Mouse (Mus musculus): ENCODE measurements around the gene Gja8.

Gja8 gene

DNA sequence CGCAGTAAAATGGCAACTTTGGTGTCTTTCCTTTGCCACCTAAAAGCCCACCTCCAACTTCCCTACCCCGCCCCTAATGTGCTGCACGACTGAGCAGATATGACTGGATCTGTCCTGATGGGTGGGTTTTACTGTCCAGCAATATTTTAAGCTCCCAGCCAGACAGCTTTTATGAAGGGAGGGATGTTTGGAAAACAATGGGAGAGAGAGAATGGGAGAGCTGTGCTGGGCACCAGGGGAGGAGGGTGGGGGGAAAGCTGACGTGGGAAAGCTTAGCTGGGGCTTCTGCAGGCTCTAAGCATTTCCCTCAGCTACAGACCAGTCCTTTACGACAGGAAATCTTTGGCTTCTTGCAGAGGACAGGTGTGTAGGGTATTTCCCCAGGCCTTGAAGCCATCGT is at the start of gene Gja8:
Gene Gja8 (minus strand): TSS at position 101 of the 400 bp plus-strand sequence.
- DNase-seq (ENCODE audit: low read depth, low spot score), result no peak

GRCm38 (mm10) chr3:96974467-96974866 is 48.6 kb upstream of the Gja8 start:
- no peak for DNase-seq (ENCODE audit: low read depth, low spot score)

DNA sequence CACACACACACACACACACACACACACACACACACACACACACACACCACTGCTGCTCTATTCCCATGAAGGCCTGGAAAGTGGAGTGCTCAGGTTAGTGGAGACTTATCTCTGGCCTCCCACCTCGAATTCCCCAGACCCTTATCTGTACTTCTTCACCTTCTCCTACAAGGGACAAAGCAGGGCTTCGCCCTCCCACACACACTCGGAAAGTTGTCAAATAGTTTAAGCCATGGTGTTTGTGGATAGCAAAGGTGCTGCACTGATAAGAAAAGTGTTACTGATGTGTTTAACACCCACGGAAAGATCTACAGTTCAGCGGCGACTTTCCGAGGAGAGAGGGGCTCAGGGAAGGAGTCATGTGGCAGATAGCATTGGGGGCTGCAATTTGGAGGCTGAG is 45.2 kb upstream of the Gja8 start:
- no peak for DNase-seq (ENCODE audit: low read depth, low spot score)

GRCm38 (mm10) chr3:96963088-96964034 is 37.5 kb upstream of the Gja8 start:
- no peak for DNase-seq (ENCODE audit: low read depth, low spot score)

DNA sequence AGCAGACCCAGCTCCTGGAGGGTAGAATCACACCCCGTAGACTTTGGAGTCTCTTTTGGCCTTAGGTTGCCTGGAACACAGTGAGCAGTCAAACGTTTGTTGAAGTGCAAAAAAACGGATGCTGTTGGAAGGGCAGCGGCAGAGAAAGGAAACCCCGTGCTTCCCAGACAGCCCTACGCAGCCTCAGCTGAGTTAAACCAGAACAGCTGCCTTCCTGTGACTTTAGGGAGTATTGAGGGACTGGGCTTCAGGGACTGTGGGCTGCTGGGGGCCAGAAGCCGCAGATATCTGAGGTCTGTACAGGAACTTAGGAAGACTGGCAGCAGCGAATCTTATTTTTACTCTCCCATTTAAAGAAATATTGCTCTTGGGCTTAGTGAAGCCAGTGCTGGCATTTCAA is 34.8 kb upstream of the Gja8 start:
- no peak for DNase-seq (ENCODE audit: low read depth, low spot score)

DNA sequence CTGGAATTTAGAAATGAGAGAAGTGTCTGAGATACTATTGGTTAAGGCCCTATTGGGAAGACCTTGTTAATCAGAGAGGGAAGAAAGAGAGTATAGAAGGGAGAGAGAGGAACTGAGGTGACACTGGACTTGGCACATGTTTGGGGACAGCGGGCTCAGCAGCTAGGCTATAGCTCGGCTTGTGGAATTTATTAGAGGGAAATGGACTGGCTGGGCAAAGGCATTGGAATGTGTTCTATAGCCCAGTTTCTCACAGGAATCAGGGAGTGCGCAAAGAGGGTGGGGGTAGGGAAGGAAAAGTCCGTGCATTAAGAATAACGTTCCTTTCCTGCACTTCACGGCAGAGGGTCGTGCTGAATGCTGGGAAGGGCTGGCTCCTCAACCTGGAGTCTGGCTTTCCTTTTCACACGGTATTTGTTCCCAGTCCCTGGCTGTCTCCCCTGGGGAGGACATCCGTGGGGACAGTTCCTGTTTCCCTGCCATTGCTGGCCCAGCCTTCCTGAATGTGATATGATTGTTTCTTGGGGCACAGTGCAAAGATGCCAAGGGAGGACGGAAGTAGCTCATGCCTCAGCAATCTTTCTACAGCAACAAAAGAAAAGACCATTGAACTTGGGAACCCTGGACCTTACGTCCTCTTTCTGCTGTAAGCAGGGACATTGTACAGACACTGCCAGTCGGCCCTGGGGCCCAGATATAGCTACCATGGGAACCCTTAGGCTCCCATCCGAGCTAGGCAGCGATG is 27.8 kb upstream of the Gja8 start:
- DNase-seq (ENCODE audit: low read depth, low spot score), result no peak

- no peak for DNase-seq (ENCODE audit: low read depth, low spot score)
These were observed 16.9 kb upstream of the Gja8 start for GRCm38 (mm10) chr3:96942706-96943105.

DNA sequence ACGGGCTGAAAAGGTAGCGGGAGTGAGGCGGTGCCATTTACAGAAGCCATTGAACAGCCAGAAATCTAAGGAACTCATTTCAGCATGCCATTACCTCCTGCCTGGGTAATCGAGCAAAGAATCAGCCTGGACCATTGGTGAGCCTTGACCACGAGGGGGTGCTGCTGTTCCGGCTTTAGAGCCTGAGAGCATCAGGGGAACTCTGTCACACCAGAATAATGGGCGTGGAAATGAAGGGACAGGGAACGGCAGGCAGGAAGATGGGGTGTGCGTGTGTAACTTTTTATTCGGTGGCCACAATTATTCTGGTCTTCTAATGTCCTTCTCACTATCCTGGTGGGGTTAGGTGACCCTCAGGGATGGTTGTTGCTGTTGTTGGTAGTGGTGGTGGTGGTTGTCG is 12.9 kb upstream of the Gja8 start:
- DNase-seq (ENCODE audit: low read depth, low spot score), result peak; percentile 72

DNA sequence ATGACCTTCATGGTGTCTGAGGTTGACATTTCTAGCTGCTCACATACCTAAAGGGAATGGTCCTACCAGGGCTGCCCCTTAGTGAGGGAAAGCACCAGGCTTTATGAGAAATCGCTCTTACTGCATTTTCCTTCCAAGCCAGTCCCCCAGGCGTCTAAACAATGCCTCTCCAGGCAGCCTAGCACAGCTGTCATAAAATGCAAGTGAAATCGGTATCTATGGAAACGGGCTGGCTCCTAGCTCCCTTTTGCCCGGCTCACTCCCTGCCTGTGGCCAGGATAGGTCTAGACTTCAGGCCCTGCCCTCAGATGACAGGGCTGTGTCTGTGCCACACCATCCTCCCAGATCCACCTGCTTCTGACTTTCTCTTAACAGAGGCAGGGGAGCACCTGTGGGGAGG is 11.8 kb upstream of the Gja8 start:
- DNase-seq (ENCODE audit: low read depth, low spot score), result no peak

GRCm38 (mm10) chr3:96936241-96936640 is 10.4 kb upstream of the Gja8 start:
- peak; percentile 74 for DNase-seq (ENCODE audit: low read depth, low spot score)

GRCm38 (mm10) chr3:96931261-96931681 is 5.5 kb upstream of the Gja8 start:
- no peak for DNase-seq (ENCODE audit: low read depth, low spot score)

GRCm38 (mm10) chr3:96924631-96925030 is 1.2 kb downstream of the Gja8 start:
- DNase-seq (ENCODE audit: low read depth, low spot score), result no peak

- no peak for DNase-seq (ENCODE audit: low read depth, low spot score)
These were observed 4.8 kb downstream of the Gja8 start for GRCm38 (mm10) chr3:96920991-96921390.

DNA sequence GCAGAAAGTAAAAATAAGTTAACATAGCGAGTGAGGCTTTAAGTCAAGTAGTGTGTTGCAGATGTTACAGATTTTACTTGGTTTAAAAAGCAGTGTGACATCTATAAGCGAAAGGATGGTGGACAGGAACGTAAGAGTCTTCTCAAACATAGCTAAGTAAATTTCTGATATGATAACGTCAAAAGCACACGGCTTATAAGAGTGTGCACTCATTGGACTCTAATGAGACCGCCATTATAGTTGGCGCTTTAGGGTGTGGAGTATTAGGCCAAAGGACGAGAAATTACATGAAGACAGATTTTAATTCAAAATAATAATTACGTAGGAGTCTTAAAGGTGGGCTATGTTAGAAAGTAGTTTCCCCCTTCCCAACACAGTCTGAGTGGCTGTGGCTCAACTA is 20.2 kb downstream of the Gja8 start:
- no peak for DNase-seq (ENCODE audit: low read depth, low spot score)

DNA sequence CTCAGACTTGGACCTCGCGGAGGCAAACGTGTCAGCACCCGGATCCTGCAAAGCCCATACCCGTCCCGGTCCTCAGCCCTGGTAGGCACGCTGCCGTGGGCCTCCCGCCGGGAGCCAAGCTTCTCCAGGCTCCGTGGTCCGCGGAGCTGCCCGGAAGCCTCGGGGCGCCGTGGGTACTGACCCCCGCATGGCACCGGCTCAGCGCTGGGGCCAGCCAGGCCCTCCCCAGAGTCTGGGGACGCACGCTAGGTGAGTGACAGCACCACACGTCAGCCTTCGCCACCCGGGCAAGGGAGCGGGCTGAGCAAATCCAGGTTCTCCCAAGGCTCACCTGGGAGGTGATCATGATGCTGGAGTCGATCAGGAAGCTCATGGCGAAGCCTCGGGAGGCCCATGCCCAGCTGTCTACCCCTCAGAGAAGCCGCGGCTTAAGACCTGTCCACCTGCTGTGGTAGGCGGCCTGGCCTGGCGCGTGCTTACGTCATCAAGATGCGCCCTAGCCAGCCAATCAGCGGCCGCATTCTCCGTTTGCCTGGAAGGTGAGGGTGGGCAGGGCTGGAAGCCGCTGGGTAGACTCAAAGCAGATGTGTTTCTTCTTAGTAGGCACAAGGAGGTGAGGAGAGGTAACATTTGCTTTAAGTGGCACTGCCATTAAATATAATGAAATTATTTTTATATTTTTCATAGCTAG is 20.8 kb downstream of the Gja8 start, which contains the start of gene Gpr89:
Gene Gpr89 (minus strand): TSS at position 496 of the 691 bp plus-strand sequence.
- DNase-seq (ENCODE audit: low read depth, low spot score), result peak; percentile 93

DNA sequence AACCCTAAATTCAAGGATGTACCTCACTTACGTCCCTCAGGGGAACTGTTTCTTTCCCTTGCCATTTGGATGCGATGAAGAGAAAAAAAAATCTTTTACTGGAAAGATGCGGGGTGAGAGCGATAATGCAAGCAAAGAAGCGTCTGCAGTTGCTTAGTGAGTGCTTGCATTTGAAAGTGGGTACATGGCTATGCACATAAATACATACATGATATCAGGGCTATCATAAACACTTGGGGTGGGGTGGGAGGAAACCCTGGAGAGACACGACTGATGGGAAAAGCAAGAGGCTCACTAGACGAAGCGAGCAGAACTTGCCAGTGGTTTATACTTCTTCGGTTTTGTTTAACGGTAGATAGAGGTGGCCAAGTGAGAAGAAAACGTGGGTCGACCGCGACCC is 21.4 kb downstream of the Gja8 start, which contains the start of gene Gja5:
Gene Gja5 (plus strand): TSS at position 301 of the 400 bp plus-strand sequence.
- DNase-seq (ENCODE audit: low read depth, low spot score), result no peak

DNA sequence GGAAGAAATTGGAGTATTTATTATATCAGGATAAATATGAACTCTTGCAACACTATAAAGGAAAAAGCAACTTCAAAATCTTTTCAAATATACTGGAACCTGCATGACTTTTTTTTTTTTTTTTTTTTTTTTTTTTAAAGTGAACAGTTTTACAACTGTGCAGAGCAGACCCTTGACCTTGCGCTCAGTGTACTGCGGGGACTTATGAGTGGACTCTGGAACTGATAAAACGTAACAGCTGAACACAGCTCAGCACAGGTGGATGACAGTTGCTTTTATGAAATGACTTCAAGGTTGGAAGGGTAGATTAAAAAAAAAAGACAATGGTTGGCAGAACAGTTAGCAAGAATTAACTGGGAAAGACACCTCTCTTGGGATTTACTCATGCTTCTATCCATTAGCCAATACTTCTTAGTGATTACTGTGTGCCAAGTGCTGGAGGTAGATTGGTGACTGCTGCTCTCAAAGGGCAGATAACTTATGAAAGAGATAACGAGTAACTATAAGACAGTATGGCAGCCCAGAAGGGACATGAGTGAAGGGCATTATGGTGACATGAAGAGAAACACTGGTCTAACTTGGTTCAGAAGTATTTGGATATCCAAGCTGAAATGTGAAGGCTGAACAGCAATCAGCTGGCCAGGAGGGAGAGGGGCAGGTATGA is 23.4 kb downstream of the Gja8 start:
- DNase-seq (ENCODE audit: low read depth, low spot score), result no peak

DNA sequence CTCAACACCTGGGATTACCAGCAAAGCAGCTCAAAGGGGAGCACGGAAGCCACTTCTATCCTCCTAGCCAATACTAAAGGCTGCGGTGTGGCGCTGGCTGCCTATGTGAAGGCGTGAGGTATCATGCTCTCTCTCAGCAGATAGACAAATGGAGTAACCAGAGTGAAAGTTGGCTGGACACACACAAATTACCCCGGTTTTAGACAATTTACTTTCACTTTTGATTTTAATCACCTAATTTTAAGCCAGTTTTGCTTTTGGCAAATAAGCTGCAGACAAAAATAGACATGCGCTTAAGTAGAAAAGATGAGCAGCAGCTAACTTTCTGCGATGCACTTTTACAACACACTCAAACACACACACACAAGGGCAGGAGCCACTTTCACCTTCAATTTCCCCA is 42.1 kb downstream of the Gja8 start:
- peak; percentile 32 for DNase-seq (ENCODE audit: low read depth, low spot score)

DNA sequence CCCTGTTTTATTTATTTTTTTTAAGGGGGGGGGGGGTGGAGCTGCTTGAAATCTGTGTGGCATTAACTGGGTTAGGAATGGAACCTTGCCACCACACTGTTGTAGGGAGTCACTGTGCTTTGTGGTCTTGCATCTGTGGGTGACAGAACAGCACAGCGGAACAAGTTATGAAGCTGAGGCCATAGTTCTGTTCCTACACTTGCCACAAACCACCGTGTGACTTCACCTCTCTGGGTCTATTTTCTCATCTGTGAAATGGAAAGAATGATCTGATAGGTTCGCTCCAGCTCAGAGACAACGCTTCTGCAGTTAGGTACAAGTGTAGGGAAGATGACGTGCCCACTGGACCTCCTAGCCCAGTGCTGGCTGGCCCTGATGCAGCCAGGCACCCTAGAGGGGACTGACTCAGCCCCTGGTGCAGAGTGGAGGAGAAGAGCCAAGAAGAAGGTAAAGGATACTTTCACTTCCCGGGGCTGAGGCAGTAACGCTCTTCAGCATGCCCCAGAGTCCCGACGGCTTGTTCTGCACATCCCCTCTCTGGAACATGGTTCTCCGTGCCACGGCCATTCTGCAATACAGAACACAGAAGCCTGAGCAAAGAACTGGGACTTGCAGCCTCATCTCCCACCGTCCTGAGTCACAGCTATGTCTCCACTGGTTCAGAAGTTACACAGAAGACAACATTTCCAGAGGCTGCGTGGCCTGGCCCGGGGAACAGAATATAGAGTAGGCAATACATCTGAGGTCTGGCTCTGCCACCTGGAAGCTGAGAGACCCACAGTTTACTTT is 43.6 kb downstream of the Gja8 start:
- peak; percentile 80 for DNase-seq (ENCODE audit: low read depth, low spot score)

- peak; percentile 75 for DNase-seq (ENCODE audit: low read depth, low spot score)
These were observed 44.3 kb downstream of the Gja8 start for GRCm38 (mm10) chr3:96881557-96881956.

DNA sequence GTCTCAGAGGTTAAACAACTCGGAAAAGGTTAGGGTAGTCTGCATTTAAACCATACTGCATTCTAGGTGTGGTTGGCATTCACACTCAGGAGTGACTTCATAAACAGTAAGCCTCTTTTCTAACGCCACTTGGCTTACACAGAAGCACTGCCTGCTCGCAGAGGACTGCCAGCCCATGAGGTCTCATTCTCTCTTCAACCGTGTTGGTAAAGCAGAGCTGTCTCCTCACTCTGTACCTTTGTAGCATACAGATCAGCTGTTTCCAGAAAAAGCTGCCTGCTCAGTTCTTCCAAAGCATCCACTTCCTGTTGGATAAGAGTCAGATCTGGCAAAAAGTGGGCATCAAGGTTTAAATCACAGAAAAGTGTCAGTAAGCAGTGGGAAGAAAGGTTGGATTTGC is 45.4 kb downstream of the Gja8 start:
- DNase-seq (ENCODE audit: low read depth, low spot score), result no peak

Measured in CD4-positive helper T cell, adult 2 months (primary cell).